Mouse (Mus musculus) brain, embryonic 14.5 days (tissue): ENCODE data around the gene Ccl6.

Experiments
- CTCF ChIP-seq: fragments of 200-500 bp; IDR thresholded peaks from 2 replicates; pipeline ENCODE4 v1.5.1; 2012; ENCODE audit warnings: inconsistent platforms, mild to moderate bottlenecking, moderate library complexity, borderline replicate concordance; ENCODE audit not compliant: insufficient read depth, insufficient read length; ENCODE audit errors: extremely low read depth
- POLR2A ChIP-seq: fragments of 200-500 bp; IDR thresholded peaks from 2 replicates; pipeline ENCODE4 v1.6.1; 2012; ENCODE audit warnings: mild to moderate bottlenecking, inconsistent platforms, borderline replicate concordance; ENCODE audit not compliant: poor library complexity, insufficient read depth, insufficient read length, severe bottlenecking; ENCODE audit errors: extremely low read depth

GRCm38 (mm10) chr11:83639533-83639932, 46.6 kb upstream of the Ccl6 start:
- no peak for TF ChIP-seq POLR2A
- TF ChIP-seq CTCF: no peak
